Mouse (Mus musculus) spleen, adult 2 months (tissue): Measurements from ENCODE around the gene Slc7a7.

ENCODE experiments used
- CTCF ChIP-seq: fragments of 200-500 bp; IDR thresholded peaks from 2 replicates; pipeline ENCODE4 v1.5.1; 2011; ENCODE audit warnings: mild to moderate bottlenecking, inconsistent platforms; ENCODE audit not compliant: insufficient read depth, insufficient read length, insufficient replicate concordance; ENCODE audit errors: extremely low read depth
- POLR2A ChIP-seq: fragments of 200-500 bp; IDR thresholded peaks from 2 replicates; pipeline ENCODE4 v1.6.1; 2011; ENCODE audit warnings: low read depth, low read length, inconsistent platforms

DNA sequence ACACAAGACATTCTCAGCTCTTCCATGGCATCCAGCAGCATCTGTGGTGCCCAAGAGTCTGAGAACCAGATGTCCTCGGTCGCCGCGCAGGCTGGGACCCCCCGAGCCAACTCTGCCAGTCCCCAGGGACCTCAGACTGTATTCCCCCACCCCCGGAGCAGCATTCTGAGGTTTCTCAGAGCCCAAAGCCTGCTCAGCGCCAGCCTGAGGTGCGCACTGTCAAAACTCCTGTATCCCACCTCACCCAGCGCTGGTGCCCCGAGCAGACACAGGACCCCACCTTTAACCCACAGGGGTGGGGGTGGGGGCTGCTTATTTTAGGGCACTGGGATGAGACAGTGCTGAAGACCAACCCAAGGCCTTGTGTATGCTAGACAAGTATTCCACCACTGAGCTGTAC lies 46.1 kb downstream of the Slc7a7 start:
- no peak for TF ChIP-seq CTCF
- no peak for TF ChIP-seq POLR2A
